Mouse (Mus musculus): ENCODE measurements at regions not wholly inside any gene's neighbourhood (a gene's known extent, or its start where the extent isn't known, plus 50 kb on each side); places are given as distances from the start of the nearest gene placed in this dataset.

- ATAC-seq (replicated peaks; ENCODE audit: low FRiP score, low TSS enrichment, low read depth) (no peak), DNase-seq (ENCODE audit: low spot score) (no peak)
- no peak overlapping the region for H3K4me3 ChIP-seq (ENCODE audit: low read depth, low read length)
- H3K9me3 ChIP-seq (ENCODE audit: control insufficient read depth, low read length) = no peaks in the 10 kb centered on the region
- H3K27ac ChIP-seq (ENCODE audit: low read depth) = no peak overlapping the region
- H3K36me3 ChIP-seq (ENCODE audit: control insufficient read depth, insufficient read depth, low read length) = no peaks in the 10 kb centered on the region
- H3K4me2 ChIP-seq (ENCODE audit: low read length) = no peak overlapping the region
- no peaks in the 10 kb centered on the region for H3K27me3 ChIP-seq (replicated peaks; ENCODE audit: control insufficient read depth, insufficient read depth, low read length)
- H3K9ac ChIP-seq (ENCODE audit: low read length) = no peak overlapping the region
- no peaks in the 10 kb centered on the region for H3K4me1 ChIP-seq (replicated peaks; ENCODE audit: control insufficient read depth, insufficient read depth, low read length)
Measured at GRCm38 (mm10) chr2:63434327-63434726, 250.2 kb upstream of the Kcnh7 start.

GRCm38 (mm10) chr2:63405405-63405804, 221.3 kb upstream of the Kcnh7 start:
- Histone ChIP-seq H3K4me3 (ENCODE audit: low read depth, low read length) (no peak overlapping the region), H3K27me3 (replicated peaks; ENCODE audit: control insufficient read depth, insufficient read depth, low read length) (no peaks in the 10 kb centered on the region), H3K4me2 (ENCODE audit: low read length) (no peak overlapping the region), H3K9me3 (ENCODE audit: control insufficient read depth, low read length) (no peaks in the 10 kb centered on the region), H3K4me1 (replicated peaks; ENCODE audit: control insufficient read depth, insufficient read depth, low read length) (no peaks in the 10 kb centered on the region), H3K36me3 (ENCODE audit: control insufficient read depth, insufficient read depth, low read length) (no peaks in the 10 kb centered on the region), H3K27ac (ENCODE audit: low read depth) (no peak overlapping the region), H3K9ac (ENCODE audit: low read length) (no peak overlapping the region)
- ATAC-seq (replicated peaks; ENCODE audit: low FRiP score, low TSS enrichment, low read depth) = no peak
- no peak for DNase-seq (ENCODE audit: low spot score)
- 82% methylated on average over 1 of the region's 1 CpGs for WGBS

Data from intestine, embryonic 14.5 days (tissue).